Mouse (Mus musculus) forebrain, postnatal 0 days (tissue): Measurements from ENCODE around the gene Col4a1. TPM values are rescaled to one million over a fixed set of nuclear protein-coding genes. Genes with fewer than 3 reads are reported as not detected.

Source experiments
- ATAC-seq: fragments of 200-750 bp; cut with Nextera tagmentation; 2 replicates; pipeline ENCODE4 v1.8.0; 2017; ENCODE audit warnings: mild to moderate bottlenecking, moderate library complexity
- DNase-seq: peaks from one replicate; pipeline ENCODE4 v3.0.0-alpha.2; 2015
- H3K27ac ChIP-seq: fragments of 300-500 bp; sonication (generic); 2 replicates; pipeline ENCODE4 v1.5.1; 2014; ENCODE audit warnings: low read depth, mild to moderate bottlenecking, antibody characterized with exemption, low read length, moderate library complexity, mixed read lengths
- H3K27me3 ChIP-seq: fragments of 300-500 bp; sonication (generic); 2 replicates; pipeline ENCODE4 v1.6.1; 2014; ENCODE audit warnings: mild to moderate bottlenecking, low read length, mixed read lengths; ENCODE audit not compliant: insufficient read depth
- H3K36me3 ChIP-seq: fragments of 300-500 bp; sonication (generic); 2 replicates; pipeline ENCODE4 v1.6.1; 2014; ENCODE audit warnings: mild to moderate bottlenecking, moderate library complexity; ENCODE audit not compliant: insufficient read depth
- H3K4me1 ChIP-seq: fragments of 300-500 bp; sonication (generic); 2 replicates; pipeline ENCODE4 v1.6.1; 2014; ENCODE audit warnings: antibody characterized with exemption; ENCODE audit not compliant: insufficient read depth
- H3K4me2 ChIP-seq: fragments of 300-500 bp; sonication (generic); 2 replicates; pipeline ENCODE4 v1.6.1; 2014; ENCODE audit warnings: low read depth, mild to moderate bottlenecking, moderate library complexity
- H3K4me3 ChIP-seq: fragments of 300-500 bp; sonication (generic); 2 replicates; pipeline ENCODE4 v1.5.1; 2014; ENCODE audit warnings: low read depth, low read length, mixed read lengths
- H3K9ac ChIP-seq: fragments of 300-500 bp; sonication (generic); 2 replicates; pipeline ENCODE4 v1.6.1; 2014; ENCODE audit warnings: mild to moderate bottlenecking
- H3K9me3 ChIP-seq: fragments of 300-500 bp; sonication (generic); 2 replicates; pipeline ENCODE4 v1.6.1; 2016; ENCODE audit warnings: low read length
- CTCF ChIP-seq: sonication (generic); IDR thresholded peaks from 2 replicates; pipeline ENCODE4 v1.5.1; 2016; ENCODE audit warnings: antibody characterized with exemption, control low read depth, low read depth
- WGBS: fragments of 180-500 bp; shearing (Covaris S2); extraction: QIAGEN DNeasy Blood & Tissue Kit; methylation state at CpG from one replicate; pipeline ENCODE4 v1.1.7; 2014; 5-methylcytosine and 5-hydroxymethylcytosine counted together
- polyA plus RNA-seq: library from polyadenylated mRNA; unstranded; fragments of >200 nt; fragmentation: Nextera tagmentation; extraction: Ambion mirVana; gene quantifications from 2 replicates; pipeline ENCODE4 v1.2.1, GENCODE M21; 2015
- total RNA-seq: library from RNA; depleted of rRNA; stranded (reverse); fragments of >200 nt; gene quantifications from 2 replicates; pipeline ENCODE4 v1.2.3, GENCODE M21; 2014

Gene Col4a1
- total and polyA plus RNA-seq, 2 experiments from 2014 or later: 45.1 to 217 TPM

GRCm38 (mm10) chr8:11233009-11233408 is 79.6 kb downstream of the Col4a1 start:
- Histone ChIP-seq H3K27me3 (no peaks in the 10 kb centered on the region), H3K4me3 (no peak overlapping the region), H3K4me1 (no peaks in the 10 kb centered on the region), H3K9me3 (no peaks in the 10 kb centered on the region), H3K4me2 (no peak overlapping the region), H3K27ac (no peak overlapping the region), H3K9ac (no peak overlapping the region), H3K36me3 (0 out of 2 replicates have a peak, but pooled peaks cover 2% of the 10 kb centered on the region)
- DNase-seq: no peak
- WGBS: 59% methylated on average over 4 of the region's 4 CpGs
- no peak for ATAC-seq
- TF ChIP-seq CTCF: no peak

DNA sequence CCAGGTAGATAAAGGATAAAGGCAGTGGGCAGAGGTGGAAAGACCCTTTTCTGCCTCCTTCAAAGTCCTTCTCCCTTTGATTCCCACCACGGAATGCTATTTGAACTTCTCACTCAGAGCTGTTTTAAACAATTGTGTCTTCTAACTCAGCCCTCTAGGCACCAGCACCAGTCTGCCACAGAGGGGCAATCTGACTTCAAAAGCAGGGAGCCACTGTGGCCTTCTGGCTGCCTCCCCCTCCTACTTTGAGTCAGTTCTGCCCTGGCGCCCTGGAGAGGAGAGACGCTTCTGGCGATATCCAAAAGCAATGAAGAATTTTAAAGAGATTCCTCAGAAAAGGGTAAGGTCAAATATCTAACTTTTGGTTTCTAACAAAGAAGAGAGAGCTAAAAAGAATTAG is 82.3 kb downstream of the Col4a1 start:
- peaks cover 8% of the 10 kb centered on the region; the same call in 1 of the 2 replicates for H3K36me3 ChIP-seq
- ATAC-seq (no peak), DNase-seq (no peak)
- H3K9ac ChIP-seq: no peak overlapping the region
- WGBS: 34% methylated on average over 4 of the region's 4 CpGs
- no peak overlapping the region for H3K4me3 ChIP-seq
- no peak overlapping the region for H3K4me2 ChIP-seq
- TF ChIP-seq CTCF: 0 out of 2 replicates have a peak, but pooled peaks have one; percentile 13
- H3K4me1 ChIP-seq: no peaks in the 10 kb centered on the region
- H3K27ac ChIP-seq: no peak overlapping the region
- H3K9me3 ChIP-seq: no peaks in the 10 kb centered on the region
- no peaks in the 10 kb centered on the region for H3K27me3 ChIP-seq

DNA sequence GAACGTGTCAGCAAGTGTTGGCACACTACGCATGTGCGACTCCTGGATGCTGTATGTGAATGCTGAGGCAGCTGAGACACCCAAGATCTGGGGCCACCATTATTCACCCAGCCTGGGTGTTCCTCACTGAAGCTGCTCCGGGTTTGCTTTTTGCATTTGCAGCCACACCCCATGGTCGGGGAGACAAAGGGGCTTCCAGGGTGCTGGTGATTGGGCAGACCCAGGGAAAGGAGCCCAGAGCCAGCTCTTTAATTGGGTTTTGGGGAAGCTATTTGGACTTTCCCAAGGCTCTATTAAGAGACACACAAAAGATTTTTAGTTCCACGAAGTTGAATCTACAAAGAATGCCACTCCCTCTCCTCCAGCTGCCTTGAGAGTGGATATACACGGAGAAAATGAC is 85.2 kb downstream of the Col4a1 start:
- Histone ChIP-seq H3K4me1 (no peaks in the 10 kb centered on the region), H3K27ac (no peak overlapping the region), H3K36me3 (peaks cover 15% of the 10 kb centered on the region), H3K9ac (no peak overlapping the region), H3K4me2 (no peak overlapping the region), H3K27me3 (no peaks in the 10 kb centered on the region), H3K4me3 (no peak overlapping the region), H3K9me3 (no peaks in the 10 kb centered on the region)
- peak; percentile 25 for DNase-seq
- 20% methylated on average over 7 of the region's 7 CpGs for WGBS
- peak; percentile 65 for ATAC-seq
- no peak for TF ChIP-seq CTCF

- no peak for TF ChIP-seq CTCF
- no peaks in the 10 kb centered on the region for H3K9me3 ChIP-seq
- H3K4me2 ChIP-seq: no peak overlapping the region
- H3K4me1 ChIP-seq: no peaks in the 10 kb centered on the region
- 73% methylated on average over 13 of the region's 13 CpGs for WGBS
- DNase-seq (no peak), ATAC-seq (no peak)
- no peak overlapping the region for H3K27ac ChIP-seq
- no peaks in the 10 kb centered on the region for H3K27me3 ChIP-seq
- no peak overlapping the region for H3K9ac ChIP-seq
- H3K36me3 ChIP-seq: peaks cover 21% of the 10 kb centered on the region
- H3K4me3 ChIP-seq: no peak overlapping the region
Observed at GRCm38 (mm10) chr8:11225577-11226434, 86.8 kb downstream of the Col4a1 start.

- H3K27ac ChIP-seq: no peak overlapping the region
- no peaks in the 10 kb centered on the region for H3K9me3 ChIP-seq
- no peak overlapping the region for H3K4me3 ChIP-seq
- WGBS: 77% methylated on average over 7 of the region's 7 CpGs
- H3K4me2 ChIP-seq: no peak overlapping the region
- DNase-seq: no peak
- no peaks in the 10 kb centered on the region for H3K27me3 ChIP-seq
- no peak for TF ChIP-seq CTCF
- peaks cover 21% of the 10 kb centered on the region for H3K36me3 ChIP-seq
- ATAC-seq: no peak
- no peaks in the 10 kb centered on the region for H3K4me1 ChIP-seq
- H3K9ac ChIP-seq: no peak overlapping the region
Observed at GRCm38 (mm10) chr8:11224178-11224577, 88.4 kb downstream of the Col4a1 start.

DNA sequence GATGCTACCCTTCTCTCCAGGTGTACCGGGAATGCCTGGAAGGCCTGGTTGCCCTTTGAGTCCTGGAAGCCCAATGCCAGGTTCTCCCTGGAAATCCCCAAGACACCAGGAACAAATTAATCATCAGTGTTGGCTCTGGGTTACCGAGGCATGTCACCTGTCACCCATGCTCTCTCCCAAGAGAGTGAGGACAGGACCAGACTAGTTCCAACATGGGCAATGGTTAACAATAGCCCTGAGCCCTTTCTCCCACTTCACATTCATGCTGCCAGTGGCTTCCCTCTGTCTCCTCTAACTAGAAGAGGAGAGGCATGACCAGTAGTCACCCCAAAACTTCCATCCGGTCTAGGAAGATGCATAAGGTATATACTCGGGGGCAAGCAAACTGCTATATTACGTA is 91.3 kb downstream of the Col4a1 start:
- H3K27me3 ChIP-seq: no peaks in the 10 kb centered on the region
- no peak overlapping the region for H3K4me2 ChIP-seq
- no peak overlapping the region for H3K4me3 ChIP-seq
- H3K27ac ChIP-seq: no peak overlapping the region
- no peaks in the 10 kb centered on the region for H3K4me1 ChIP-seq
- no peak for TF ChIP-seq CTCF
- WGBS: 94% methylated on average over 5 of the region's 5 CpGs
- H3K9me3 ChIP-seq: no peaks in the 10 kb centered on the region
- H3K36me3 ChIP-seq: peaks cover 29% of the 10 kb centered on the region
- no peak overlapping the region for H3K9ac ChIP-seq
- DNase-seq (no peak), ATAC-seq (no peak)

DNA sequence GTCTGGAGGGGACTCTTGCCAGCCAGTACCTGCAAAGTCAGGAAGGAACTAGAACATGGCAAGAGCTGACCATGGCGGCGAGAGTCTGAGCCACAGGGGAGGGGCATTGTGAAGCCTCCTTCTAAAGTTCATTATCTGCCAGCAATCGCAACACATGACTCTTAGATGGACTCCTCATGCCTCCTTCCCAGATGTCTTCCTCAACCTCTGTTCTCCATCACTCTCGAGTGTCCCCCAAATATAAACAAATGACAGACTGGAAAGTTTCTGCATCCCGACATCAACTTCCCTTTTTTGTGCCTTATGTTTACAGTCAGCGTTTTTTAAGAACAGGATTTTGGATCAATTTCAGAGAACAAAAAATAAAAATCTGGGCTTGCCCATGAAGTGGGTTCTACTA is 93.3 kb downstream of the Col4a1 start:
- ATAC-seq (no peak), DNase-seq (no peak)
- no peak for TF ChIP-seq CTCF
- H3K4me1 ChIP-seq: no peaks in the 10 kb centered on the region
- no peak overlapping the region for H3K9ac ChIP-seq
- H3K9me3 ChIP-seq: no peaks in the 10 kb centered on the region
- peaks cover 27% of the 10 kb centered on the region for H3K36me3 ChIP-seq
- no peak overlapping the region for H3K4me2 ChIP-seq
- H3K4me3 ChIP-seq: no peak overlapping the region
- no peaks in the 10 kb centered on the region for H3K27me3 ChIP-seq
- 84% methylated on average over 6 of the region's 6 CpGs for WGBS
- no peak overlapping the region for H3K27ac ChIP-seq
